Mouse (Mus musculus) cerebellum, postnatal 4 days (tissue): Measurements from ENCODE around the gene Arhgap15.

Experiments used
- DNase-seq, 2 experiments: peaks; one replicate each; pipeline ENCODE4 v3.0.0; 2022; ENCODE audit warnings: low spot score in 2 of 2, mixed read lengths in 1 of 2

Gene Arhgap15

DNA sequence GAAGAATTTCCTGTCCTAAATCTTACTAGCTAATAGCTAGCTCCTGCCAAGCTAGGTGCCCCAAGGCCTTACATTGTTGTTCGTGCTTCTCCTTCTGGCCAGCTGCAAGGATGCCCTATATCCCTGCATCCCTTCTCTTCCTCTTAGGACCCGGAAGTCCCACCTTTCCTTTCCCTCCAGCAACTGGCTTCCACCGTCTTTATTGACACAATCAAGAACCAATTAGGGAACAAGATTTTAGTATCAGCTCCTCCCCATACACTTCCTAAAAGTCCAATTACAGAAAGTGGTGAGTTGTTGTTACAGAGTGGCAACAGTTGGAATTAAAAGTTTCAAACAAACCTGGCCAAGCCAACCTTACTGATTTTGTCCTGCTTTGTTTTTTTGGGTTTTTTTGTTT is 183.1 kb downstream of the Arhgap15 start:
- no peak for DNase-seq

DNA sequence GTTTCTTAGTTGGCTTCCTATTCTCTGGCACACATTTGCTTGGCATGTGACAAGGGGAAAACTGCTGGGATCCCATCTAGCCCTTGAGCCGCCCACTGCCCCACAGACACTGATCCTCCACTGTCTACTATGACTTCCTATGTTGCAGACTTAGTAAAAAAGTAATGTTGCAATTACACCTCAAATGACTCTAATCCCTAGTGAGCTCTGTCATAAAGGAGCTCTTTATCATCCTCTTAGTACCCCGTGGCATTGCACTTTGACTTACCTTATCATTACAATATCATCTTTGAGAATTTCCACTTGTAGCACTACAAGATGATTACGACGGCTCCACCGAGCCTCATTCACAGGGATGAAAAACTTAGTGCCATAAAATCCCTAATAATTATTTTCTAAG is 190.6 kb downstream of the Arhgap15 start:
- DNase-seq: no peak

DNA sequence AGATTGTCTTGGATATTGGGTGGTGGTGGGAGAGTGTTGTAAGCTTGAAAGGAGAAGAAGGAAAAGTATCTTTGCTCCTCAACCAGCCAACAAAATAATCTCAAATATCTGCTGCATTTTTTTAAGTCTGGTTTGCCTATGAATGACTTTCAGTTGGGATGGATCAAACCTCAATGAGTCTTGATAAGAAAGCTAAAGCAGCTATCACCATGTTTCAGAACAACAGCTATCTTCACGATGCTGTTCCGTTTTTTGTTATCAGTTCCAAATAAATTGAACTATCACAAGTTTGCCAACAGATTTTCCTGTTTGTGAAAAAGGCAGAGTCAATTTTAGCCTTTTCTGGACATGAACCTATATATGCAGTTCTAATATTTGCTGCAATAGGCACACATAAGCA is 197.1 kb downstream of the Arhgap15 start:
- DNase-seq: no peak

DNA sequence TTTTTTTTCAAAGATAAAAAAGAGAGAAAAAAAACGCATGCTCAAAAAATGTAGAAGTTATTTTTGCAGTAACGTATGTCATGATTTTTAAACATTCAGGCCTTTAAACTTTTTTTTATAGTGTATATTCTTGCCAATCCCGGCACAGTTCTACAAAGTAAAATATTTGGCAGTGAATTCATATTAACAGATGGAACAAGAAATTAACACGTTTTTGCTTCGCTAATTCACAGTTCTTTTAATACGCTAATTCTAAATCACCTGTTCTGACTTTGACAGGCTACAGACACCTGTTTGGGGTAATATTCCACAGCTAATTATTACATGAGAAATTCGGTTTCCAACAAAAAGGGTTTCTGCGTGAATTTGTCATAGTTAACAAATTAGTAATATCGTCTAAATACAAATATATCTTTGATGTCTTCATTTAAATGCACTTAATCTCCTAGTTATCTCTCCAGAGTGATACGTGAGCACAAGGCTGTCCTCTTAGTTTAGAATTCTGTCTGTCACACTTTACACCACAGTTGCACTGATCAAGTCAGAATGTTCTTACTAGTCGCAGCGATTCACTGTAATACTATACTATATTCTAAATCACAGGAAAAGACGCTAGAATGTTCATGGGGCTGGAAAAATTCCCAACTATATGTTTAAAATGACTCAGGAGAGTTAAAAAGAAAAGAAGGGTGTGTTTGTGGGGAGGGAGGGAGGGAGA is 201.3 kb downstream of the Arhgap15 start:
- DNase-seq: no peak

DNA sequence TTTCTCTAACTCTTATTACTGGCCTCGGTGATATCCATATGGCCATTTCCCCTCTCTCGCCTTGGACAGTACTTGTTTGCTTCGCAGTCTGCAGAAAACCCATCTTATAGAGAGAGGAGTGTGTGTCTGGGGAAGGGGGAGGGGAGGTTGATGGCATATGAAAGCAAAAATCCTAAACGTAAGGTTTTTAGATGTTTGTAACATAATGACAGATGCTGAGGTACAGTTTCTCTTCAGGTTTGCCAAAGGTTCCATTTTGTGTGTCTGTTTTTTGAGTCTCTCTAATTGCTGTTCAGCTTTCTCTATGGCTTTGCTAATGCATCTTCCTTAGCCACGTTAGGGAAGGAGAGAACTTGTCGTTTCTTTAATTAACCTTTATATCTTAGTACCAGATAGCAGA is 202.1 kb downstream of the Arhgap15 start:
- DNase-seq: no peak

DNA sequence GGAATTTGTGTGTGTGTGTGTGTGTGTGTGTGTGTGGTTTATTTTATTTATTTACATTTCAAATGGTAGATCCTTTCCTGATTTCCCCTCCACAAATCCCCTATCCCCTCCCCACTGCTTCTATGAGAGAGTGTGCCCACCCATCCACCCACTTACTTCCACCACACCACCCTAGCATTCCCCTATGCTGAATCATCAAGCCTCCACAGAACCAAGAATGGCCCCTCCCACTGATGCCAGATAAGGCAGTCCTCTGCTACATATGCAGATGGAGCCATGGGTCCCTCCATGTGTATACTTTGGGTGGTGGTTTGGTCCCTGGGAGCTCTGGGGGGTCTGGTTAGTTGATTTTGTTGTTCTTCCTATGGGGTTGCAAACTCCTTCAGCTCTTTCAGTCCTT is 210.6 kb downstream of the Arhgap15 start:
- DNase-seq: no peak

DNA sequence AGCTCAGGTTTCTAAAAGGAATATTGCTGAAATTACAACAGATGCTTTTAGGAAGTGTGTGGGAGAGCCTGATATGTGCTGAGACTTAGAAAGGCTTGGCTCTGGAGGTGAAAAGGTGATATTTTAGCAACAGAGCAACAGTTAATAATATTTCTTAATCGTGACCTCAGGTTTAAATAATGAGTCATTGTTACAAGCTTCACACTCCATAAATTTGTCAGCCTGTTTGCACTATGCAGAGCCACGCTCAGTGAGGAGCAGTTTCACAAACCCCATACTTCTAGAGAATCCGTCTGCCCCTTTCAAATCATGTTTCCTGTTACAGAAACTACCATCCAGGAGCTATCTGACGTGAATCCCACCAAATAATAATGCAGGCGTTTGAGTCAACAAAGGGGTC is 213.8 kb downstream of the Arhgap15 start:
- DNase-seq: no peak

DNA sequence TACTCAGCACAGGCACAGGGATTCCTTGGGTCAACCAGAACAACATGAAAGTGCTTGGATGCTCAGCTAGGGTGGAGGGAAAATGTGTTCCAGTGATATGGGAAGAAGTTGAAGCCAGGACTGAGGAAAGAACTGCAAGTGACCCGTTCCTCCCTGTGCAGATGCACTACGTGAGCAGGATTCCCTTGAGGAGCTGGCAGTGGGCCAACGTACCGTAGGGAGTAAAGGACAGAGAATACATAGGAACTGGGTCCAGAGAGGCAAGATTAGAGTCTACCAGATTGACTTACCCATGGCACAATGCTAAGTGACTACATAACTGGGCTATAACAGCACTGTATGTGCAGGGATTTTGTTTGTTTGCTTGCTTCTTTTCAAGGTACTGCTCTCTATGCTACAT is 220.0 kb downstream of the Arhgap15 start:
- DNase-seq: no peak

DNA sequence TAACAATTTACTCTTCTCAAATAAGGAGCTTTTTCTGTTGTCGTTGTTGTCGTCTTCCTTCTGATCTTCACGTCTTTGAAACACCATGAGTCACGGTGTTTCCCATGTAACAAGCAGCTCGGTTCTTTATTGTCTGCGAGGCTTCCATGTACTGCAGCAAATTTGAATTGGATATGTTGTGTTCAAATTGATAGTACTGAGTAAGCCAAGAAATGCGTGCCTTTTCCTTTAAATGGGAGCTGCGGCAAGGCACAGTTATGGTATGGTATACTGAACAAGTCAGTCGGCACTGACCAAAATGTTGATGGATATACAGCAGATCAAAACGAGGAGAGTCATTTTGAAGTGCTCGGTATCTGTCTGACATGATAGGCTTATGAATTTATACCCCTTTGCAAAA is 229.1 kb downstream of the Arhgap15 start:
- DNase-seq: no peak

DNA sequence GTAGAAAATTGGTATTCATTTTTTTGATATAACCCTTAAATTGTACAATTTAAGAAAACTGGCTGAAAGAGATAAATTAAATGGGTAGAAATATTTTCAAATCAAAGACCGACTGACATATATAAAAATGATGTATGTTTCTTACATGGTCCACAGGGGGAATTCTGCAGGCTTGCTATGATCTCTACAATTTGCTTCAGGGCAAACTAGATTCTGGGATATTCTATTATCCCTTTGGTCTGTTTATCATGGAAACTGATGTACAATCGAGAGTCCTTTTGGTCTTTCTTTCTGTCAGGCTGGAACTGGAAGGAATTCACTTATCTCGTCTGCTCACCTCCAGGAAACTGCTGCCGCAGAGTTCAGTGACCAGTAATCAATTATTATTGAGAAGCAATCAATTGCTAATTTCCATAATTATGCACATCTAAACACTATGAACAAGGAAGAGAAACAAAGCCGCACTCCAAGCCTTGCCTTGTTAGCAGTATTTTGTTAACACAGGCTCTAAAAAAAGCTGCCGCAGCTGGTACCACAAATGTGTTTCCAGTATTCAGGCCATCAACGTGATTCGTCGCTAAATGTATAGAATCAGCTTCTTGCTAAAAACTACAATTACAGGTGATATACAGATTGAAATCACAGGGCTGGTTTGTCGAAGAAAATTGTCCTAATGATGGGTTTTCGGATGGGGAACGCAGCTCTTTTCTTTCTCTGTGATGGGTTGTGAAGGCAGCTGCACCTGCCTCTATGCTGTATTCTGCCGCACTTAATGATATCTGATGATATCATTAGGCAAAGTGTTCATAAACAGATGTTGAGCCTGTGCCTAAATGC is 229.8 kb downstream of the Arhgap15 start:
- DNase-seq: no peak

DNA sequence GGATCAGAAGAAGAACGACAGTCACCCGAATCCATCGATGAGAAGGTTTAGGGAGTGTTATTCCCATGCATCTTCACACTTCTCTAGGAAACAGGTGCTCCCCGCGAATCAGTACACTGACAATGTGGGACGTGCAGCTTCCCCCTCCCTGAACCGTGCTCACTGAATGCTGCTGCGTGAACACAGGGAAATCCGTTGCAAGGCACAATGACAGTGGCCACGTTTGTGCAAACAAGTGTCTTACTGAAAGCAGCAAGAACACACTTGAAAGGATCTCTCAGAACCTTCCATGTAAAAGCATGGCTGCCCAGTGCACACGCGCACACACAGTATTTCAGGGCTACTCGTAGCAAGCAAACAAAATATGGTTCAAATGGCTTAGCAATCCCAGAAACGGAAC is 237.4 kb downstream of the Arhgap15 start:
- no peak for DNase-seq

DNA sequence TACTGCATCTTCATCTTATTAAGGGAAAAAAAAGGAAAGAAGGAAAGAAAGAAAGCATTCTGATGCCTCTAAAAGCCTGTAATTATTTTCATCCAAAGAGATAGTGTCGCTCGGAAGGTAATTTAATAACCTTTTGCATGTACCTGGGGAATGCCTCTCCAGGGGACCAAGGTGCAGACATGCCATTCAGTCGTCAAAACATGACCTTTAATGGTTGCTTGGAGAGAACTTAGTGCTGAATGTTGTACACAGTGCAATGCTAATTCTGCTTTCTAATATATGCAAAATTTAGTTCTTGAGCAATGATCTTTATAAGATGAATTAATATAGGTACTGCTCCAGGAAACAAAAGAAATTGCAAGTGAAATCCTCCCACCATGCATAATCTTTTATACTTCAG is 239.3 kb downstream of the Arhgap15 start:
- no peak for DNase-seq

DNA sequence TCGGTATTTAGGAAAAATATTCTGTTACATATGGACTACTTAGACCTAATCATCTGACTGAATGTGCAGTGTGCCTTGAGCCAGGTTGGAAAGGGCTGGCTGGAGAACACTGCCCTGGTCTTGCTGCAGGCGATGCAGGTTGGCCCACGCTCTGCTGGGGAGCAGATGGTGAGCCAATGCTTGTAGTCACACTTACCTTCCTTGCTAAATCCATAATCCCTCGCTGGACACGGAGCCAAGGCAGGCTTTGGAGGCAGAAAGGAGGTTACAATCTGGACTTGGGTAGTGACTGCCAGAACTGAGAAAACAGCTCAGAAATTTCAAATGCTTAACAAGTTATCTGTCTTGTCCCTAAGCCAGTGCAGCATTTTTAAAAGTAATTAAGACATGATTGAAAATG is 241.2 kb downstream of the Arhgap15 start:
- peak; percentile 26 to 75 for DNase-seq

DNA sequence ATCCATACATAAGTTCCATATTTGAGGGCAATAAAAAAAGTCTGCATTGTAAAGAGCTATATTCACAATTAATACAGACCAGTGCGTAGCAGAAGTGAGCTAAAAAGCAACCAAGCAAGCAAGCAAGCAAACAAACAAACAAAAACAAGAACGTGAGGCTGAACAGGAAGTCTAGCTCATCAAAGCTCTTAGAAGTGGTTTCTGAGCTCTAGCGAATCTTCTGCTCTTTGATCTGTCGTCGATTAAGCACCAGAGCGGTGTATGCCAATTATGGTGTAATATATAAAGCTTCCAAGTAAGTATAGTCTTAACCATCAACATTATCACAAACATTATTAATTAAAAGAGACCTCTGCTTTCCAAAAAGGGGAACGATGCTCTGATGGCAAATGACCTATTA is 243.9 kb downstream of the Arhgap15 start:
- DNase-seq: no peak

DNA sequence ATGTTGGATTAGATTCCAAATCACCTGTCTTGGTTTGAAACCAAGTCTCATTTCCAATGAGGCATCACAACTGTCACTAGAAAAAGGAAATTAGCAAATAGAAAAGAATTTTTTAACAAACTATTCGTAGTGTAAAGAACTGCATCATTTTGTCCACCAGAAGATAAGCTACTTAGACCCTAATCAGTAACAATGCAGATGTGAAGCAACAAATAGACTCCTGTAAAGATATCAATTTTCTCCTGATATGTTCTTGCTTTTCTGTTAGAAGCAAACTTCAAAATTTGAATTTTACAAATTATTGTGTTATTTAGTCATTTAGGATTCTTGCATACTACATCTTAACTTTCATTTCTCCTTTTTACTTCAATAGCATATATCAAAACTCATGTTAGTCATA is 253.8 kb downstream of the Arhgap15 start:
- no peak for DNase-seq

DNA sequence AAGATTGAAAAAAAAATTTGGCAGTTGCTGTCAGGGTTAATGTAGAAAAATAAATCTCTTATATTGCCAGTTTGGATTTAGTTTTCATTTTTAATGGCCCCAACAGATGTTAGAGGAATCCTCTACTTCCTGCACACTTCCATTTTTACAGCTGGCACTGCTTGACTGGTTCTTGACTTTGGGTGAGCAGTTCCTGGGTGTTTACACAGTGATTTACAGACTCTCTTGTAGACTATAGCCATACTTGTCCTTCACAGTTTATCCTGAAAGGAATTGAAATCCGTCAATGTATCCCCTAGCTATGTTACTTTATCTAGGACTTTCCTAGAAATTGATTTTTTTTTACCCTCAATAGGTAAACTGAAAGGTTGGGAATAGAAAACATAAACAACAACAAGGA is 261.6 kb downstream of the Arhgap15 start:
- DNase-seq: no peak

DNA sequence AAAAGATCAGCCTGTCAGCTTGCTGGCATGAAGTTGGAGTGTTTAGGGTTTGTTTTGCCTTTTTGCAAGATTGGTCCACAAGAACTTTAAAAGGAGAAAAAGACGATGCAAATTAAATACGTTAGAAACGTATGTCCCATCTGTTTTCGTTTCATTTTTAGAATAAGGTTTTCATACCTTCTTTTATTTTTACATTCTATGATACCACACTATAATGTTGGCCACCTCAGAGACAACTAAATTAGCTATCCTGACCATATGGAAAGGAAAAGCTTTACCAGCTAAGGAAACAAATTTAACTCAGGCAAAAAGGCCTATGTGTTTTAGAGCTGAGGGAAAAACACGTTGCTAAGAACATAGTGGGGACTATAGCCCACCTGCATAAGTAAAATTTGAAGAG is 264.8 kb downstream of the Arhgap15 start:
- DNase-seq: no peak

DNA sequence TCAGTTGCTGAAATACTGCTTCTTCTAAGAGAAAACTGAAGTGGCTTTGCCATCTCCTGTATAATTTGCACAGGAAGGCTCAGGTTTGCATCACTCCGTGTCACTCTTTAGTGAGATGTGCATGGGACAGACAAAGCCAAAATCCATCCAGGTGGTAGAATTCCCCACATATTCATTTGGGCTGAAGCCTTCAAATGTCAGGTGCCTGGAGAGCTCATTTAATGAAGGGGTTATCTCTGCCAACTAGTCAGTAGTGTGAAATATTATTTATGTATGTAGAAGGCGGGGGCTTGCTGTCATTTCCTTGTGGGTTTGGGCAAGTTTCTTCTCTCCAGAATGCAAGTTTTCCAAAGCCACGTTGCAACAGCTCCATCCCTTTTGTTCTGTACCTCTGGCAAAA is 268.1 kb downstream of the Arhgap15 start:
- DNase-seq: no peak

DNA sequence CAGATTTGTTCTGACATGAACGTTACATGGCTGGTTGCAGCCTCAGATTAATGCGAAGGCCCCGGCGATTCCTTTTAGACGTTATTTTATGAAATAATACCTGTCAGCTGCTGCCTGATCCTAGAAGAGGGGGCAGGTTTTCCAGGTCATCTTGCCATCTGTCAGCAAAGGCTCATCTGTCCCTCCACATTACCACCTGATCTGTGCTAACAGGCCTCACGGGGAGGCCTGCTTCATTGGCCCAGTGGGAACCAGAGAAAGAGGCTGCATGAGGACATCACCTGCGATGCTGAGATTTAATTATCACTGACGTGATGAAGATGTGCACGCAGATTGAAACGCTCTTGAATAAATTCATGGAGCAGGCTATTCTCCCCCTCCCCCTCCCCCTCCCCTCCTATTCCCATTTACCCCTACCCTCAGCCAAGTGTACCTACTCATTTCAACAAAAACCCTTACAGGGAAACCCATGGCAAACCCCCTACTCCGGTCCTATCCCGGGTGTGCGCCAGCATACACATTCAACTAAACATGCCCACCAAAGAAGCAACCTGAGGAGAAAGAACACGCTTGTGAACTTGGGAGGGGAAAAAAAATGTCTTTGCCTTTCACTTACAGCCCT is 268.9 kb downstream of the Arhgap15 start:
- peak in 1 of 2 experiments; percentile 13 for DNase-seq

DNA sequence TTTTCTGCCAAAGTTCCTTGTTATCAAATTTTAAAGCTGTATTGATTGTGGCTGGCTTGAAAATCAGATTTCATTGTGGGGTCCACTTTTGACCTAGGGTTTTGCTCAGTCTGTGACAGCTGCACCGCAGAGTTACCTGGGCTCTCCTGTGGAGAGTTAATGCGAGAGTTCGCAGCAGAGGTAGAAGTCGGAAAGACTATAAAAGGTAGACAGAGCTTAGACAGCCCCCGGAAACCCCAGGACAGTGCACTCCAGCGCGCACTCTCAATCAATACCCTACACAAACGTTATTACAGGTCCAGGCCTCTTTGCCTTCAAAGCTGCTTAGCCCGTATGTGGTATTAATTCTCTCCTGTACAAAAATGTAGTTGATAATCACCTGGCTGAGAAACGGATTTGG is 269.4 kb downstream of the Arhgap15 start:
- no peak for DNase-seq

DNA sequence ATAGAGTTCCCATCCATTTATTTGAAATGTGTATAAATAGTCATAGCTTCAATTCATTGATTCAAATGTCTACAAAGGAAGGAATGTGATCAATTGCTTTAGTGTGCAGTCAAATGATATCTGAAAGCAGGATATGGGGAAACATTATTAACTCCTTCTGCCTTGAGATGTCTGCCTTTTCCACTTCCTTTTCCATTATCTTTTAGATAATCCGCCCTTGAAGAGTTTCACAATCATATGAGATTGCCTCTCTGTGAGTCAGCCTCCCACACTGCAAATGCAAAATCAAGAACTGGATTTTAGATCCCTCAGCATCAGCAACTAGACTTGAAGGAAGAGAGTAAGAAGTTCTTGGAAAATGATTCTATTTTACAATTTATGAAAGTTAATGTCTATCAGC is 276.1 kb downstream of the Arhgap15 start:
- no peak for DNase-seq

DNA sequence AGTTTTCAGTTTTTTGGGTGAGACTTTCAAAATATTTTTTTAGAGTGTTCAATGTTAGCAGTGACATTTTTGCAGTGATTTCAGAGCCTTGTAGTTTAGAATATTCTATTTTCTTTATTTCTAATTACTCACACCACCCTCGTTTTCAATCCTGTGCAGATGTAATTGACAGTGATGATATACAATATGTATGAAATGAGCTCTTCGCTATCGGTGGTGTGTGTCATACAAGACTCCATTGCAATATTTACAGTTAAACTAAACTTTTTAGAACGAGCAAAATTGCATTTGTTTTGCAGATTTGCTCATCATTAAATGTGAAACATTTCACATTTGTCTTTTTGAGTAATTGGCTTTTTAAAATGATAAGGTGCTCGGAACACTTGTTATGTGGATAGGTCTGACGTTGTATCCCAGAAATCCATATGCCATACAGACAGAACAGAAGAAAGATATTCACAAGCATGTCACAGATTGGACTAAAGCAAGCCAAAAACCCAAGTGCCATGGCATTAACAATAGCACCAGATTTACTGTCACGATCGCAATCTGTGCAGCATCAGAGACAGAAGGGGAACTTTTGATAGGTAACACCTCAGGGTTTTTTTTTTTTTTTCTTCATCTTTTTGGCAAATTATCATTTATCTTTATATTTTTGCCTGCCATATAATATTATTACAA is 280.6 kb downstream of the Arhgap15 start:
- no peak for DNase-seq
